Mouse (Mus musculus) cerebellum, postnatal 36 days (tissue): ENCODE data around the gene Ccr7.

Source experiments
- DNase-seq, 2 experiments: peaks; one replicate each; pipeline ENCODE4 v3.0.0; 2021 to 2022; ENCODE audit warnings: mixed read lengths in 2 of 2

The Ccr7 gene

GRCm38 (mm10) chr11:99112700-99113099 is 42.2 kb downstream of the Ccr7 start:
- no peak for DNase-seq

GRCm38 (mm10) chr11:99111631-99112030 is 43.2 kb downstream of the Ccr7 start:
- DNase-seq, result no peak

GRCm38 (mm10) chr11:99111155-99111554 is 43.7 kb downstream of the Ccr7 start:
- no peak for DNase-seq

GRCm38 (mm10) chr11:99110370-99111110 is 44.3 kb downstream of the Ccr7 start:
- DNase-seq, result no peak

GRCm38 (mm10) chr11:99108296-99108695 is 46.6 kb downstream of the Ccr7 start:
- no peak for DNase-seq

- no peak for DNase-seq
Measured at GRCm38 (mm10) chr11:99105981-99106726, 48.7 kb downstream of the Ccr7 start.

GRCm38 (mm10) chr11:99104609-99105410 is 50.1 kb downstream of the Ccr7 start:
- no peak for DNase-seq

GRCm38 (mm10) chr11:99102575-99103270 is 52.2 kb downstream of the Ccr7 start:
- no peak for DNase-seq

- DNase-seq, result no peak
Measured at GRCm38 (mm10) chr11:99101693-99102092, 53.2 kb downstream of the Ccr7 start.

- no peak for DNase-seq
Measured at GRCm38 (mm10) chr11:99100215-99100614, 54.7 kb downstream of the Ccr7 start.

GRCm38 (mm10) chr11:99099516-99099915 is 55.4 kb downstream of the Ccr7 start:
- DNase-seq, result no peak

GRCm38 (mm10) chr11:99098924-99099323 is 56.0 kb downstream of the Ccr7 start:
- no peak for DNase-seq

- no peak for DNase-seq
Measured at GRCm38 (mm10) chr11:99096996-99097774, 57.7 kb downstream of the Ccr7 start.

GRCm38 (mm10) chr11:99096417-99096816 is 58.5 kb downstream of the Ccr7 start:
- no peak for DNase-seq

GRCm38 (mm10) chr11:99095759-99096158 is 59.1 kb downstream of the Ccr7 start:
- DNase-seq, result no peak

- DNase-seq, result no peak
Measured at GRCm38 (mm10) chr11:99094911-99095676, 59.8 kb downstream of the Ccr7 start.
